Mouse (Mus musculus): ENCODE data around the gene 1700049E17Rik2. TPM values are rescaled to one million over a fixed set of nuclear protein-coding genes. Genes with fewer than 3 reads are reported as not detected.
"Not testable (repeated sequence)": the region's sequence is repeated elsewhere in the genome, so short reads cannot be mapped to it uniquely, and the experiment has no call there.

The 1700049E17Rik2 gene
- not detected in 2 replicates for polyA plus RNA-seq (2014; fragmentation: Nextera tagmentation; extraction: Ambion mirVana)

GRCm38 (mm10) chr14:41572911-41573310 lies at the start of gene 1700049E17Rik2:
Gene 1700049E17Rik2 (plus strand): TSS chr14:41573211.
- not testable (repeated sequence) for H3K27ac ChIP-seq (ENCODE audit: low read length); H3K4me1 ChIP-seq (ENCODE audit: control insufficient read depth, insufficient read depth, low read length); H3K4me2 ChIP-seq (replicated peaks; ENCODE audit: low read depth, low read length); H3K9ac ChIP-seq (replicated peaks; ENCODE audit: low read depth, low read length); H3K9me3 ChIP-seq (ENCODE audit: control insufficient read depth, low read depth, low read length); H3K4me3 ChIP-seq (ENCODE audit: low read depth, low read length); ATAC-seq (ENCODE audit: insufficient number of reproducible peaks, insufficient read depth, low FRiP score, low read depth); H3K36me3 ChIP-seq (ENCODE audit: control insufficient read depth, insufficient read depth, low read length); H3K27me3 ChIP-seq (ENCODE audit: control insufficient read depth, insufficient read depth, low read length)
- WGBS, result no CpG with 5 or more reads among the region's 1 CpGs

- H3K27me3 ChIP-seq (ENCODE audit: control insufficient read depth, insufficient read depth, low read length); ATAC-seq (ENCODE audit: insufficient number of reproducible peaks, insufficient read depth, low FRiP score, low read depth); H3K9me3 ChIP-seq (ENCODE audit: control insufficient read depth, low read depth, low read length); H3K9ac ChIP-seq (replicated peaks; ENCODE audit: low read depth, low read length); H3K36me3 ChIP-seq (ENCODE audit: control insufficient read depth, insufficient read depth, low read length); H3K4me1 ChIP-seq (ENCODE audit: control insufficient read depth, insufficient read depth, low read length); H3K4me3 ChIP-seq (ENCODE audit: low read depth, low read length); H3K4me2 ChIP-seq (replicated peaks; ENCODE audit: low read depth, low read length); H3K27ac ChIP-seq (ENCODE audit: low read length): not testable (repeated sequence)
- WGBS, result 79% methylated on average over 1 of the region's 1 CpGs
Measured at GRCm38 (mm10) chr14:41524695-41525094, 48.3 kb upstream of the 1700049E17Rik2 start.

DNA sequence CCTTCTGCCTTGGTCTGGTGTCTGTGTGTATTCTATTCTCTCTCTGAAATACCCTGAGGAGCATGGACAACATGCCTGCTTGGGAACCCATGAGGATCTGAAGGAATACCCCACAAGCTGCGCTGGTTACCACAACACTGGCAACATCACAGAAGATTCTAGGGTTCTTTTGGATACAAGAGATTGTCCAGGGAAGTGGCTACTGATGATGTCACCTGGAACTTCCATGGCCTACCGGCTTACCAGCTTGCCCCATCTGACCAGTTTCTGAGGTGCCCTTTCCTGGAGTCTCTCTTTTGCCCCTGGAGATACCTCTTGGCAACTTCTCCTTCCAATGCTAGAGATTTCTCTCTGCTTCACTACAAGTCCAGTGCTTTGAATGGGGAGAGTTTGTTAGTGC lies 17.5 kb upstream of the 1700049E17Rik2 start, which contains the start of gene Gm7970:
Gm7970 (minus strand) TSS at position 101 of the 400 bp plus-strand sequence.
- not testable (repeated sequence) for H3K4me1 ChIP-seq (ENCODE audit: control insufficient read depth, insufficient read depth, low read length); H3K27ac ChIP-seq (ENCODE audit: low read length); H3K4me3 ChIP-seq (ENCODE audit: low read depth, low read length); ATAC-seq (ENCODE audit: insufficient number of reproducible peaks, insufficient read depth, low FRiP score, low read depth); H3K9me3 ChIP-seq (ENCODE audit: control insufficient read depth, low read depth, low read length); H3K9ac ChIP-seq (replicated peaks; ENCODE audit: low read depth, low read length); H3K27me3 ChIP-seq (ENCODE audit: control insufficient read depth, insufficient read depth, low read length); H3K4me2 ChIP-seq (replicated peaks; ENCODE audit: low read depth, low read length); H3K36me3 ChIP-seq (ENCODE audit: control insufficient read depth, insufficient read depth, low read length)
- WGBS, result no CpG with 5 or more reads among the region's 2 CpGs

DNA sequence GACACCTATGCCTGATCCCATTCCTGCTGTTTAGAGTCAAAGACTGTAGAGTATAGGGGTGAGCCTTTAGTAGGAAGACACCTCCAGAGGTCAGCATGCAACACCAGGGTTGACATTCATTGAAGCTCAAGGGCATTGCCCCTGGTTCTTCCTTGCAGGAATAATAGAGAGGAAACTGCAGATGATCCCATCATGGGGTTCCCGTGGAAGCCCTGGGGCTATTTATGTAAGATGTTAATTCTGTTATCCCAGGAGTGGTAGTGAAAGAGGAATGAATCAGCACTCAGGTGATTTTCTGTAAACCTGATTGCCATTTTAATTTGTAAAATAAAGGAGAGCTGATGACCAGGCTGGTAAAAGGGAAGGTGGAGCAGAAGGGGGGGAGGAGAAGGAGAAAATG lies 13.3 kb downstream of the 1700049E17Rik2 start:
- not testable (repeated sequence) for H3K9ac ChIP-seq (replicated peaks; ENCODE audit: low read depth, low read length)

DNA sequence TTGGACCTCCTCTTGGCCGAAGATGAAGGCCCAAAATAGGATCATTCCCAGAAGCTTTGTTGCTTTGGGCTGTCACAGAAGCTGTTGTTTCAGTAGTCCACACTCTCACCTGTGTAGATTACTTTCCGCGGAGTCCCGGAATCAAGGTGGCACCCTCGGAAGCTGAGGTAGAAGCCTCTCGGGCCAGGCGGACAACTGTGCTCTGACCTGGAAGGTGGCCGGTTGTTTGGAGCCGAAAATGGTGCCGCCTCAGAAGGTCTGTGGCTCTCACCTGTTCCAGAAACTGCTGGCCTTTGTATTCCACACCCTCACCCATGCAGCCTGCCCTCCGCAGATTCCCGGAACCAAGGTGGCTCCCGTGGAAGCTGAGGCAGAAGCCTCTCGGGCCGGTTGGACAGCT lies 27.9 kb downstream of the 1700049E17Rik2 start:
- H3K4me1 ChIP-seq (ENCODE audit: control insufficient read depth, insufficient read depth, low read length); H3K9ac ChIP-seq (replicated peaks; ENCODE audit: low read depth, low read length); H3K4me2 ChIP-seq (replicated peaks; ENCODE audit: low read depth, low read length); H3K36me3 ChIP-seq (ENCODE audit: control insufficient read depth, insufficient read depth, low read length); H3K27ac ChIP-seq (ENCODE audit: low read length); H3K9me3 ChIP-seq (ENCODE audit: control insufficient read depth, low read depth, low read length); H3K27me3 ChIP-seq (ENCODE audit: control insufficient read depth, insufficient read depth, low read length); ATAC-seq (ENCODE audit: insufficient number of reproducible peaks, insufficient read depth, low FRiP score, low read depth); H3K4me3 ChIP-seq (ENCODE audit: low read depth, low read length): not testable (repeated sequence)
- WGBS, result 94% methylated on average over 15 of the region's 15 CpGs

More for the DNA sequence above, 13.3 kb downstream of the 1700049E17Rik2 start:
- H3K27me3 ChIP-seq (ENCODE audit: control insufficient read depth, insufficient read depth, low read length); H3K4me1 ChIP-seq (ENCODE audit: control insufficient read depth, insufficient read depth, low read length); H3K9me3 ChIP-seq (ENCODE audit: control insufficient read depth, low read depth, low read length); H3K4me2 ChIP-seq (replicated peaks; ENCODE audit: low read depth, low read length); H3K27ac ChIP-seq (ENCODE audit: low read length); ATAC-seq (ENCODE audit: insufficient number of reproducible peaks, insufficient read depth, low FRiP score, low read depth); H3K4me3 ChIP-seq (ENCODE audit: low read depth, low read length); H3K36me3 ChIP-seq (ENCODE audit: control insufficient read depth, insufficient read depth, low read length): not testable (repeated sequence)
- WGBS, result 73% methylated on average over 1 of the region's 1 CpGs

DNA sequence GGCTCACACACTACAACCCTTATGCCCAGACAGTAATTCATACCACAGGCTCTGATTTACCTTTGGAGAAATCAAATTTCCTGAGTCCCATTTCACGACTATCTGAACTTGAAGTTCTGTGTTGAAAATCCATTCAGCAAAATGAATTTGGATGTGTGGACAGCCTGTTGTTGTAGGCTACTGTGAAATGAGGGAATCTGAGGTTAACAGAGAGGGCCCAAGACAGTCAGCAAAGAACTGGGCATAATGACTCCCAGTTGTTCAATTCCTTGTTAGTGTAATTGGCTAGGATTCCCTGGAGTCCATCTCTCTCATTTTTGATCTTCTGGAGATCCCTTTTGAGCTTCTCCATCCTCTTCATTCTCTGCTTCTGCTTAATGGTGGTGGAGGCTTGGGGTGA lies 37.7 kb downstream of the 1700049E17Rik2 start:
- not testable (repeated sequence) for H3K36me3 ChIP-seq (ENCODE audit: control insufficient read depth, insufficient read depth, low read length); H3K27ac ChIP-seq (ENCODE audit: low read length); ATAC-seq (ENCODE audit: insufficient number of reproducible peaks, insufficient read depth, low FRiP score, low read depth); H3K27me3 ChIP-seq (ENCODE audit: control insufficient read depth, insufficient read depth, low read length); H3K4me1 ChIP-seq (ENCODE audit: control insufficient read depth, insufficient read depth, low read length); H3K4me2 ChIP-seq (replicated peaks; ENCODE audit: low read depth, low read length); H3K9ac ChIP-seq (replicated peaks; ENCODE audit: low read depth, low read length); H3K9me3 ChIP-seq (ENCODE audit: control insufficient read depth, low read depth, low read length); H3K4me3 ChIP-seq (ENCODE audit: low read depth, low read length)
- WGBS, result 85% methylated on average over 1 of the region's 1 CpGs

GRCm38 (mm10) chr14:41622535-41622934 lies 49.5 kb downstream of the 1700049E17Rik2 start:
- not testable (repeated sequence) for H3K36me3 ChIP-seq (ENCODE audit: control insufficient read depth, insufficient read depth, low read length); H3K27me3 ChIP-seq (ENCODE audit: control insufficient read depth, insufficient read depth, low read length); ATAC-seq (ENCODE audit: insufficient number of reproducible peaks, insufficient read depth, low FRiP score, low read depth); H3K4me1 ChIP-seq (ENCODE audit: control insufficient read depth, insufficient read depth, low read length); H3K4me2 ChIP-seq (replicated peaks; ENCODE audit: low read depth, low read length); H3K9me3 ChIP-seq (ENCODE audit: control insufficient read depth, low read depth, low read length); H3K9ac ChIP-seq (replicated peaks; ENCODE audit: low read depth, low read length); H3K4me3 ChIP-seq (ENCODE audit: low read depth, low read length); H3K27ac ChIP-seq (ENCODE audit: low read length)
- WGBS, result 93% methylated on average over 4 of the region's 5 CpGs

DNA sequence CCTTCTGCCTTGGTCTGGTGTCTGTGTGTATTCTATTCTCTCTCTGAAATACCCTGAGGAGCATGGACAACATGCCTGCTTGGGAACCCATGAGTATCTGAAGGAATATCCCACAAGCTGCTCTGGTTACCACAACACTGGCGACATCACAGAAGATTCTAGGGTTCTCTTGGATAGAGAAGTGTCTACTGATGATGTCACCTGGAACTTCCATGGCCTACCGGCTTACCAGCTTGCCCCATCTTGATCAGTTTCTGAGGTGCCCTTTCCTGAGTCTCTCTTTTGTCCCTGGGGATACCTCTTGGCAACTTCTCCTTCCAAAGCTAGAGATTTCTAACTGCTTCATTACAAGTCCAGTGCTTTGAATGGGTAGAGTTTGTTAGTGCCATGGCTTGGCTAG lies 51.5 kb downstream of the 1700049E17Rik2 start, which contains the start of gene Gm3072:
Gm3072 (minus strand) TSS at position 101 of the 400 bp plus-strand sequence.
- not testable (repeated sequence) for H3K4me3 ChIP-seq (ENCODE audit: low read depth, low read length); H3K4me2 ChIP-seq (replicated peaks; ENCODE audit: low read depth, low read length); H3K9ac ChIP-seq (replicated peaks; ENCODE audit: low read depth, low read length); H3K27ac ChIP-seq (ENCODE audit: low read length); H3K36me3 ChIP-seq (ENCODE audit: control insufficient read depth, insufficient read depth, low read length); H3K9me3 ChIP-seq (ENCODE audit: control insufficient read depth, low read depth, low read length); H3K4me1 ChIP-seq (ENCODE audit: control insufficient read depth, insufficient read depth, low read length); ATAC-seq (ENCODE audit: insufficient number of reproducible peaks, insufficient read depth, low FRiP score, low read depth); H3K27me3 ChIP-seq (ENCODE audit: control insufficient read depth, insufficient read depth, low read length)
- 81% methylated on average over 1 of the region's 2 CpGs for WGBS

- not testable (repeated sequence) for H3K27me3 ChIP-seq (ENCODE audit: control insufficient read depth, insufficient read depth, low read length); H3K9ac ChIP-seq (replicated peaks; ENCODE audit: low read depth, low read length); H3K4me3 ChIP-seq (ENCODE audit: low read depth, low read length); H3K9me3 ChIP-seq (ENCODE audit: control insufficient read depth, low read depth, low read length); H3K36me3 ChIP-seq (ENCODE audit: control insufficient read depth, insufficient read depth, low read length); H3K4me2 ChIP-seq (replicated peaks; ENCODE audit: low read depth, low read length); H3K4me1 ChIP-seq (ENCODE audit: control insufficient read depth, insufficient read depth, low read length); H3K27ac ChIP-seq (ENCODE audit: low read length); ATAC-seq (ENCODE audit: insufficient number of reproducible peaks, insufficient read depth, low FRiP score, low read depth)
- 95% methylated on average over 9 of the region's 11 CpGs for WGBS
Measured at GRCm38 (mm10) chr14:41630144-41630543, 57.1 kb downstream of the 1700049E17Rik2 start.
